Mouse (Mus musculus): ENCODE measurements at regions not wholly inside any gene's neighbourhood (a gene's known extent, or its start where the extent isn't known, plus 50 kb on each side); places are given as distances from the start of the nearest gene placed in this dataset.
"Not testable (repeated sequence)": the region's sequence is repeated elsewhere in the genome, so short reads cannot be mapped to it uniquely, and the experiment has no call there.

DNA sequence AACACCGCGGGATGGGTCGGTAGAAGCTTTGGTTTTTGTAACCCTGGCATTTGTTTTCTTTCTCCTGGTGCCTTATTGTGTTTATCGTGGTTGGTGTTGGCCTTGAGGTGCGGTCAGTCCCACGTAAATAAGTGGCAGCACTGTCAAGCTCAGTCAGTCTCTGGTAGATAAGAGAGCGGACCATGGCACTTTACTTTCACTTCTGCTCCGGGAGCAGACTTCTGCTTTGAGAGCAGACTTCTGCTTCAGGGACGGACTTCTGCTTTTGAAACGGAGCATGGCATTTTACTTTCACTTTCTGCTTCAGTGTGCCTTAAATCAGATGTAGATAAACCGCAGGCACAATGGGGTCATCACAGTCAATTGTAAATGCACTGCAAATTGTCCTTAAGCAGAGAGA is 54.3 kb upstream of the Ccdc66 start:
- not testable (repeated sequence) for H3K27ac ChIP-seq (replicated peaks; ENCODE audit: low read depth, low read length); H3K4me2 ChIP-seq (replicated peaks; ENCODE audit: low read depth, low read length, severe bottlenecking); H3K27me3 ChIP-seq (ENCODE audit: control insufficient read depth, insufficient read depth, low read length); H3K4me1 ChIP-seq (ENCODE audit: control insufficient read depth, insufficient read depth, low read length); H3K4me3 ChIP-seq (replicated peaks; ENCODE audit: low read length); ATAC-seq (ENCODE audit: low FRiP score, low read depth); H3K9me3 ChIP-seq (ENCODE audit: control insufficient read depth, low read length); H3K36me3 ChIP-seq (ENCODE audit: control insufficient read depth, insufficient read depth, low read length); H3K9ac ChIP-seq (ENCODE audit: low read depth, low read length, severe bottlenecking); DNase-seq (ENCODE audit: low spot score)
- 88% methylated on average over 11 of the region's 11 CpGs for WGBS

DNA sequence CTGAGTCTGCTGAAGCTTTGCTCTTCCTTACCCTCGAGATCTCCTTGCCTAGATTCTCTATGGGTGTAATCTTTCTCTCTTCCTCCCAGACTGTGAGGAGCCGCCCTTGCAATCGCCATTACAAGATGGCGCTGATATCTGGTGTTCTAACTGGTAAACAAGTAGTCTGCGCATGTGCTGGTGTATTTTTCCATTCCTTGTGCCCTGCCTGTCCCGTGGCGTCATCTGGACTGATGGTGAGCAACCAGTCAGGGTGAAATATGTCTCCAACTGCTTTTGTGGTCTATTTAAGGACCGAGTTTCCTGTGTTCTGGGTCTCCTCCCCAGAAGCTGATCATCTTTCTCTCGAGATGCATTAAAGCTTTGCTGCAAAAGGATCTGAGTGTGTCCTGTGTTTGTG is 53.7 kb upstream of the Ccdc66 start:
- not testable (repeated sequence) for H3K4me3 ChIP-seq (replicated peaks; ENCODE audit: low read length); H3K4me1 ChIP-seq (ENCODE audit: control insufficient read depth, insufficient read depth, low read length); H3K27me3 ChIP-seq (ENCODE audit: control insufficient read depth, insufficient read depth, low read length); DNase-seq (ENCODE audit: low spot score); H3K9me3 ChIP-seq (ENCODE audit: control insufficient read depth, low read length); H3K4me2 ChIP-seq (replicated peaks; ENCODE audit: low read depth, low read length, severe bottlenecking); H3K9ac ChIP-seq (ENCODE audit: low read depth, low read length, severe bottlenecking); H3K36me3 ChIP-seq (ENCODE audit: control insufficient read depth, insufficient read depth, low read length); ATAC-seq (ENCODE audit: low FRiP score, low read depth); H3K27ac ChIP-seq (replicated peaks; ENCODE audit: low read depth, low read length)
- WGBS, result 89% methylated on average over 9 of the region's 9 CpGs

GRCm38 (mm10) chr14:27560434-27560833 is 52.2 kb upstream of the Ccdc66 start:
- no peak for ATAC-seq (ENCODE audit: low FRiP score, low read depth)
- peak; percentile 28 for DNase-seq (ENCODE audit: low spot score)
- no peak for TF ChIP-seq POLR2A (IDR thresholded peaks at IDR 0.05; ENCODE audit: borderline replicate concordance, extremely low read depth, insufficient read depth, insufficient read length)
- Histone ChIP-seq H3K4me2 (replicated peaks; ENCODE audit: low read depth, low read length, severe bottlenecking) (no peak overlapping the region), H3K27ac (replicated peaks; ENCODE audit: low read depth, low read length) (no peak overlapping the region), H3K27me3 (ENCODE audit: control insufficient read depth, insufficient read depth, low read length) (no peaks in the 10 kb centered on the region), H3K9me3 (ENCODE audit: control insufficient read depth, low read length) (no peaks in the 10 kb centered on the region), H3K4me1 (ENCODE audit: control insufficient read depth, insufficient read depth, low read length) (no peaks in the 10 kb centered on the region), H3K36me3 (ENCODE audit: control insufficient read depth, insufficient read depth, low read length) (no peaks in the 10 kb centered on the region), H3K4me3 (replicated peaks; ENCODE audit: low read length) (no peak overlapping the region), H3K9ac (ENCODE audit: low read depth, low read length, severe bottlenecking) (no peak overlapping the region)
- 52% methylated on average over 4 of the region's 4 CpGs for WGBS

DNA sequence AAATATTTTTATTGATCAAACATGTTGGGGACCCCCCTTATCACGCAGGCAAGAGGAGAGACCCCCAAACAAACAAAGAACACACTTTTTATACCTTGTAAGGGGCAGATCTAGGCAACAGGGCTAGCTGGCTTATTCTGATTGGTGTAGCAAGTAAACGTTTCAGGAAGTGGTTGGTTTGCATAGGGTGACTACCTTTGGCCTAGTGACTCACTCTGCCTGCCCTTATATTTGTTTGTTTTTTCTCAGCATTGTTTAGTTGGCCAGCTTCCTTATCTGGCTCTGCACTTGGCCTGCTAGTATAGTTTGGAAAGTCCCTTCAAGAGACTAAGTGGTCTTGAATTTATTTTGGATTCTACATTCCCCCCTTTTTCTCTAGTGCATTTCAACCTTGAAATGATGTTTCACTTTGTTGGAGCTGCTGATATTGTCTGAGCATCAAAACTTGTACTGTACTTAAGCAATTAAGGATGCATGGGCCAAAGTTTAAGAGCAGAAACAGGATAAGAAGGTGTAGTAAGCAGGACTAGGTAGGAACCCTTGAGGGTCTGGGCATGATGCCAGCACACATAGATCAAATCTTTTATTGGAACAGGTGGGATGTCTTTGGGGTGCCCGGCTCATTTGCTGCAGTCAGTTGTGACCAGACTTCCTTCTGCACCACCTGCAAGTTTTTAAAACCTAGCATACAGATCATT is 50.7 kb upstream of the Ccdc66 start:
- H3K4me3 ChIP-seq (replicated peaks; ENCODE audit: low read length), result no peak overlapping the region
- DNase-seq (ENCODE audit: low spot score) (no peak), ATAC-seq (ENCODE audit: low FRiP score, low read depth) (no peak)
- H3K4me2 ChIP-seq (replicated peaks; ENCODE audit: low read depth, low read length, severe bottlenecking), result no peak overlapping the region
- no peaks in the 10 kb centered on the region for H3K27me3 ChIP-seq (ENCODE audit: control insufficient read depth, insufficient read depth, low read length)
- no peak for TF ChIP-seq POLR2A (IDR thresholded peaks at IDR 0.05; ENCODE audit: borderline replicate concordance, extremely low read depth, insufficient read depth, insufficient read length)
- no peaks in the 10 kb centered on the region for H3K4me1 ChIP-seq (ENCODE audit: control insufficient read depth, insufficient read depth, low read length)
- no peaks in the 10 kb centered on the region for H3K36me3 ChIP-seq (ENCODE audit: control insufficient read depth, insufficient read depth, low read length)
- H3K9ac ChIP-seq (ENCODE audit: low read depth, low read length, severe bottlenecking), result no peak overlapping the region
- WGBS, result 38% methylated on average over 3 of the region's 3 CpGs
- H3K9me3 ChIP-seq (ENCODE audit: control insufficient read depth, low read length), result no peaks in the 10 kb centered on the region
- H3K27ac ChIP-seq (replicated peaks; ENCODE audit: low read depth, low read length), result no peak overlapping the region

Measured in limb, embryonic 14.5 days (tissue).